Mouse (Mus musculus) small intestine, adult 2 months (tissue): Measurements from ENCODE around the gene Tgif2. TPM values are rescaled to one million over a fixed set of nuclear protein-coding genes. Genes with fewer than 3 reads are reported as not detected.
"Not testable (repeated sequence)": the region's sequence is repeated elsewhere in the genome, so short reads cannot be mapped to it uniquely, and the experiment has no call there.

Experiments
- H3K27ac ChIP-seq: fragments of 200-500 bp; 2 replicates; pipeline ENCODE4 v1.5.1; 2012; ENCODE audit warnings: low read depth, low read length, control low read depth, inconsistent platforms; ENCODE audit not compliant: insufficient read depth
- H3K27me3 ChIP-seq: fragments of 200-500 bp; 2 replicates; pipeline ENCODE4 v1.6.1; 2012; ENCODE audit warnings: mild to moderate bottlenecking, moderate library complexity, low read length, inconsistent platforms; ENCODE audit not compliant: control insufficient read depth, insufficient read depth
- H3K36me3 ChIP-seq: fragments of 200-500 bp; 2 replicates; pipeline ENCODE4 v1.6.1; 2012; ENCODE audit warnings: mild to moderate bottlenecking, low read length, control low read depth, inconsistent platforms; ENCODE audit not compliant: control insufficient read depth, insufficient read depth
- H3K4me1 ChIP-seq: fragments of 200-500 bp; 2 replicates; pipeline ENCODE4 v1.6.1; 2012; ENCODE audit warnings: low read length, inconsistent platforms, mixed read lengths; ENCODE audit not compliant: control insufficient read depth, insufficient read depth, insufficient read length
- H3K4me3 ChIP-seq: fragments of 200-500 bp; 2 replicates; pipeline ENCODE4 v1.5.1; 2012; ENCODE audit warnings: low read depth, mild to moderate bottlenecking, control low read depth, inconsistent platforms, low read length, moderate library complexity
- CTCF ChIP-seq: fragments of 200-500 bp; IDR thresholded peaks from 2 replicates; pipeline ENCODE4 v1.5.1; 2012; ENCODE audit warnings: low read depth, mild to moderate bottlenecking, control low read depth, inconsistent platforms, low read length, moderate library complexity, mixed read lengths; ENCODE audit not compliant: insufficient replicate concordance, insufficient read length; ENCODE audit errors: extremely low read depth
- POLR2A ChIP-seq: fragments of 200-500 bp; IDR thresholded peaks from 2 replicates; pipeline ENCODE4 v1.6.1; 2012; ENCODE audit warnings: low read depth, mild to moderate bottlenecking, control low read depth, inconsistent platforms, low read length, moderate library complexity
- WGBS: fragments of 180-500 bp; shearing (Covaris S2); methylation state at CpG from one replicate; pipeline ENCODE4 v1.1.7; 2018; 5-methylcytosine and 5-hydroxymethylcytosine counted together
- polyA plus RNA-seq: library from polyadenylated mRNA; depleted of rRNA; stranded (reverse); fragments of >200 nt; gene quantifications from 2 replicates; pipeline ENCODE4 v1.2.3, GENCODE M21; 2012; rRNA removed

Gene Tgif2
- 1.5 and 2.0 TPM in 2 replicates for polyA plus RNA-seq

DNA sequence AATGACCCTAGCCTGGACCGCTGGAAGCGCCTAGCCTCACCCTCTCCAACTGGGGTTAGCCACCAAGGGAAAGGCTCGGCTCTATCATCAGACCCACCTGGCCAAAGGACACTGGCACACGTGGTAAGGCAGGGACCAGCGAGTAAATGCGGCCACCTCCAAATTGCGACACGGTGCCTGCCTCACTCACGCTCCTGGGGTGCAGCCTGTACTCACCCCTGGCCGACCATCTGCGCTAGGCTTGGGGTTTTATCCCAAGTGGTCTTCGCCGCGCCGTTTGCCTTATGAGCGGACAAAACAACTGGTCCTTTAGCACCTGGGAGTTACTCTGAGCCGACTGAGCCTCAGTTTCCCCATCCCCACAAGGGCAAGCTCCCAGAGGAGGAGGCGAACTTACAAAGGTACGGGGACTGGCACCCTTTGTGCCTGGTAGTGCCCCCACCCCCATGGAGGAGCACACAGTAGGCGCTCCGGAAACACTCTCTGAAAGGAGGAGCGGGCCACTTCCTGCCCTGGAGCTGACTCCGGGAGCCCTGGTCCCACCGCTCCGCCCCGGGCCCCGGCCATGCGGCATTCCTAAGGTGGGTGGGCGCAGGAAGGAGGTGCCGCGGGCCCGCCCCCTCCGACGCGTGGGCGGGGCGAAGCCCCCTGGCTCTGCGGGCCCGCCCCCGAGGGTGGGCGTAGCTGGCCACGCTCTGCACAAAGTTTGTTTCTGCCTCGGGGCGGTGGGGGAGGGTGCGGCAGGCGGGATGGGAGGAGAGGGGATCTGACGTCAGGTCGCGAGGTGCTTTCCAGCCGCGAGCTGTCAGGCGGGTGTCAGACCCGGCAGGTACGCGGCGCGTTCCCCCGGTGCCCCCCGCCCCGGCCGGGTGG lies at the start of gene Tgif2:
TSS of gene Tgif2 (plus strand) at position 689 of the 873 bp plus-strand sequence.
- Histone ChIP-seq H3K36me3 (no peaks in the 10 kb centered on the region), H3K27ac (no peak within 1 kb of the TSS), H3K4me3 (peak within 1 kb of the TSS; percentile 79), H3K27me3 (no peaks in the 10 kb centered on the region; the same call in 1 of the 2 replicates), H3K4me1 (peaks cover 11% of the 10 kb centered on the region)
- TF ChIP-seq POLR2A (no peak), CTCF (no peak)
- 7% methylated on average over 61 of the region's 61 CpGs for WGBS

DNA sequence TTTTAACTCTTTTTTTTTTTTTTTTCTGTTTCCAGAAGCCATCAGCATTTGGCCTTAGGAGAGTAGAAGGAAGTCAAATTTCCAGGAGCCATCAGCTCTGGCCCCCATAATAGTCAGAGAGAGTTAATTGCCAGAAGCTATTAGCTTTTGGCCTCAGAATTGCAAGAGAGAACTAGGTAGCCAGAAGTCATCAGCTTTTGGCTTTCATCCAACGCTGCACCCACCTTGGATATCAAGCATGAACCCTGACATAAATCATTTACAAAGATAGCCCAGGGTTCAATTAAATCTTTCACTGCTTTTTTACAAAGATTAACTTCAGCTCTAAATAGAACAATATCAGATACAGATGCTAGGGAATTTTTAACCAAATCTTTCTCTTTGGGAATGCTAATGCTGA lies 41.3 kb upstream of the Tgif2 start:
- H3K36me3 ChIP-seq, result no peaks in the 10 kb centered on the region
- no peak for TF ChIP-seq POLR2A
- no peak for TF ChIP-seq CTCF
- WGBS, result 21% methylated on average over 1 of the region's 1 CpGs
- no peak overlapping the region for H3K4me3 ChIP-seq
- H3K27me3 ChIP-seq, result no peaks in the 10 kb centered on the region
- no peaks in the 10 kb centered on the region for H3K4me1 ChIP-seq
- H3K27ac ChIP-seq, result no peak overlapping the region

DNA sequence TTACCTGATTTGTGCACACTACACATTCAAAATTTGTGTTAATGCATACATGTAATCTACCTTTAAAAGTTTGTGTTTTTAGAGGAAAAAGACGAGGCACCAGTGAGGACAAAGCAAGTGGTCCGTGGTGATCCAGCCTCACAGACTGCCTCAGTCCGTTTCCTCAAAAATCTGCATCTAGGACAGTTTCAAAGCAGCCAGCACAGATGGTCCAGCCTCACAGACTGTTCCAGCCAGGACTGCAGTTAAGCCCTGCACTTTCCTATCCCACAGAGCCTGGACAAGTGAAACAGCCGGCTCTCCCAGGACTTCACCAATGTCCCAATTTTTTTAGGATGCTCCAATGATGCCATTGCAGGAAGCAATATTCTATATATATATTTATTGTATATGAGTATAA lies 38.8 kb upstream of the Tgif2 start:
- H3K36me3 ChIP-seq, result no peaks in the 10 kb centered on the region
- H3K4me3 ChIP-seq, result no peak overlapping the region
- no peak overlapping the region for H3K27ac ChIP-seq
- no peaks in the 10 kb centered on the region for H3K27me3 ChIP-seq
- no peak for TF ChIP-seq POLR2A
- no peak for TF ChIP-seq CTCF
- 85% methylated on average over 4 of the region's 4 CpGs for WGBS
- no peaks in the 10 kb centered on the region for H3K4me1 ChIP-seq

DNA sequence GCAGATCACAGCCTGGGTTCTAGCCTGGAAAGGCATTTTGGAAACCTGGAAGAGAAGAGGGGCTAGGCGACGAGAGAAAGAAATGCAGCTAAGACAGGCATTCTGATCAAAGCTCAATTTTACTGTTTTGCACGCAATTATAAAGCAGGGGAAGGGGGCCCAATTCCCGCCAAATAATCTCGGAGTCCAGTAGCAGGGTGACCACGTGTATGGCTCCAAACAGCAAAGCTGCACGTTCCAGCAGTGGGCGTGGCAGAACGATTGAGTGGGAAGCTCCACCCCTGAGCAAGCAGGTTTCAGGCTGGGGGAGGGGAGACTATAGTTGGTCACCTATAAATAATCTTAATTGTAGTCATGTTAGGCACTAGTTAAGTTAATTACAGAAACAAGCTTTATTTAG lies 37.7 kb upstream of the Tgif2 start:
- H3K4me3 ChIP-seq, H3K27ac ChIP-seq, H3K27me3 ChIP-seq, H3K36me3 ChIP-seq, H3K4me1 ChIP-seq: not testable (repeated sequence)
- 30% methylated on average over 9 of the region's 9 CpGs for WGBS

DNA sequence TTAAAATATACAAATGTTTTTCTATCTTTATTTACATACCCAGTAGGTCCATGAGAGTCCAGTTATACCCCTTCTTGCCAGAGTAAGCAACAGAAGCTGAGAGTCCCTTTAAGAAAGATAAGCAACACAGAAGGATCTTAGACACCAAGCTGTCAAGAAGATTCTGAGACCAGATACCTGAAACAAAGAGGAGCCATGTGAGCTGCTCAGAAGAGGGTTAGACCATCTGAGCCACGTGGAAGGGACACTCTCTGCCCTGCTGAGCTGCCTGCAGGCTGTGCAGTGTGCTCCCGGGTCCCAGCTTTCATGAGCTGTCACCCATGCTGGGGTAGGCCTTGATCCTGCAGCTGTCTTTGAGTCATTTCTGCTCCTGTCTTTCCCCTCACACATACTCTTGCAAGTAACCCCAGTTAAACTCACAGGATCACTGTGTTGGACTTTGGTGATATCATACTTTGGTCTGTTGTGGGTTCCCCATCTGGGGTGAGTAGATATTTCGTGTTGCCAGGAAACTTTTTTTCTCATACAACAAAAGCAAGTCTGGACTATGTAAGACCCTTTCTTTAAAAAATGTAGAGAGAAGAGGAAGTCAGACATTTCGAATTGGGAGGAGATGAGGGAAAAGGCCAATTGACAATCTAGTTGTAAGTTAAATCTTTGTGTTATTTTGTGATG lies 36.0 kb upstream of the Tgif2 start:
- WGBS, result 73% methylated on average over 4 of the region's 4 CpGs
- Histone ChIP-seq H3K27me3 (no peaks in the 10 kb centered on the region), H3K4me3 (no peak overlapping the region), H3K36me3 (no peaks in the 10 kb centered on the region), H3K4me1 (no peaks in the 10 kb centered on the region), H3K27ac (no peak overlapping the region)
- TF ChIP-seq CTCF, result no peak
- TF ChIP-seq POLR2A, result no peak

DNA sequence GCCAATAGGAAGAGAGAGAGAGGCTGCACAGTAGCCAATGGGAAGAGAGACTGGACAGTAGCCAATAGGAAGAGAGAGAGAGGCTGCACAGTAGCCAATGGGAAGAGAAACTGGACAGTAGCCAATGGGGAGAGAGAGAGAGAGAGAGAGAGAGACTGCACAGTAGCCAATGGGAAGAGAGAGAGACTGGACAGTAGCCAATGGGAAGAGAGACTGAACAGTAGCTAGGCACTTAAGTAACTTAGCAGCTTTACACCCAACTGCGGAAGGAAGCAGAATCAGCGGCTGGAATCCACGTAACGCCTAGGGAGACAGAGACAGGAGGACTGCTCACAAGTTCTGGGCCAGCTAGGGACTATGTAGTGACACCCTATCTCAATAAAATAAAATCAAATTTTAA lies 35.2 kb upstream of the Tgif2 start:
- H3K4me3 ChIP-seq, result no peak overlapping the region

DNA sequence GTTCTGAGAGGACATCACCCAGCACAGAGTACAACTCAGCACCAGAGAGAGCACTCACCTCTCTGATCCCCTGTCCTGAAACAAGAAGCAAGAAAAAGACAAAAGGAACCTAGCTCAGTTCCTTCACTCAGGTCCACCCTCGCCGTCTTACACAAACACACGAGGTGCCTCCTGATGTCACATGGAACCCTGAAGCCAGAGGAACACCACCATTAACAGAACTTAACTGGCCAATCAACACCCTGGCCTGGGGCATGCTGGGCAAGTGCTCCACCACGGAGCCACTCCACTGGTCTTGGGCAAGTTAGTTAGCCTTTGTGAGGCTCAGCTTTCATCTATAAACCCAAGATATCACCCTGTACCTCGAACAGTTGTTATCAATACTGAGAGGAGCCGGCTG lies 32.9 kb upstream of the Tgif2 start:
- no peaks in the 10 kb centered on the region for H3K4me1 ChIP-seq
- H3K27ac ChIP-seq, result no peak overlapping the region
- WGBS, result 70% methylated on average over 6 of the region's 6 CpGs
- TF ChIP-seq CTCF (no peak), POLR2A (no peak)
- no peak overlapping the region for H3K4me3 ChIP-seq
- H3K27me3 ChIP-seq, result no peaks in the 10 kb centered on the region
- no peaks in the 10 kb centered on the region for H3K36me3 ChIP-seq

More for the DNA sequence above, 35.2 kb upstream of the Tgif2 start:
- H3K4me1 ChIP-seq, result no peaks in the 10 kb centered on the region
- no peaks in the 10 kb centered on the region for H3K27me3 ChIP-seq
- no peaks in the 10 kb centered on the region for H3K36me3 ChIP-seq
- 82% methylated on average over 4 of the region's 4 CpGs for WGBS
- TF ChIP-seq CTCF, result no peak
- TF ChIP-seq POLR2A, result no peak
- no peak overlapping the region for H3K27ac ChIP-seq

DNA sequence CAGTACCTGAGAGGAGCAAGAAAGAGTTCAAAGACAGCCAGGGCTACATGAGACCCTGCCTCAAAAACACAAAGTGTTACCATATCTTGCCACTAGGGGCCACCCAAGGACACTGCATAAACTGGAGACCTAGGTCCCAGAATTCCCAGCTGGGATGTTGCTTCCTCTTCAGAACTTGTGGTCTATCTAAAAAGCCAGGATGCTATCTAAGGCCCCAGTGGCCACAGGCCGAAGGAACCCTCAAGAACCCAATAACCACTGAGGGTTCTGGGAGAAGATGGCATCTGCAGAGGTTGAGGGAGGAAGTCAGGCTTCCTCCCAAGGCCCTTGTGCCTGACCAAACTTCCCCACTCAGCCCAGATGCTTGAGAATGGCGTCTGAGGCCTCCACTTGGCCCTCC lies 30.2 kb upstream of the Tgif2 start:
- no peak for TF ChIP-seq POLR2A
- TF ChIP-seq CTCF, result peak; percentile 73; the same call in 1 of the 2 replicates
- H3K27me3 ChIP-seq, result no peaks in the 10 kb centered on the region
- H3K4me1 ChIP-seq, result no peaks in the 10 kb centered on the region
- H3K27ac ChIP-seq, result no peak overlapping the region
- H3K36me3 ChIP-seq, result no peaks in the 10 kb centered on the region
- WGBS, result 43% methylated on average over 2 of the region's 2 CpGs
- no peak overlapping the region for H3K4me3 ChIP-seq
